Mouse (Mus musculus) limb, embryonic 13.5 days (tissue): Measurements from ENCODE around the gene Ypel5. TPM values are rescaled to one million over a fixed set of nuclear protein-coding genes. Genes with fewer than 3 reads are reported as not detected.

Experiments used
- ATAC-seq: fragments of 200-750 bp; cut with Nextera tagmentation; 2 replicates; pipeline ENCODE4 v1.8.0; 2017; ENCODE audit warnings: low read depth, moderate number of reproducible peaks, moderate TSS enrichment; ENCODE audit not compliant: low FRiP score
- H3K27ac ChIP-seq: fragments of 300-500 bp; sonication (generic); 2 replicates; pipeline ENCODE4 v1.5.1; 2015; ENCODE audit warnings: inconsistent platforms, mild to moderate bottlenecking, moderate library complexity
- H3K27me3 ChIP-seq: fragments of 300-500 bp; sonication (generic); 2 replicates; pipeline ENCODE4 v1.6.1; 2015; ENCODE audit warnings: mild to moderate bottlenecking, inconsistent platforms
- H3K36me3 ChIP-seq: fragments of 300-500 bp; sonication (generic); 2 replicates; pipeline ENCODE4 v1.6.1; 2015; ENCODE audit warnings: inconsistent platforms, mild to moderate bottlenecking, moderate library complexity
- H3K4me1 ChIP-seq: fragments of 300-500 bp; sonication (generic); 2 replicates; pipeline ENCODE4 v1.6.1; 2015; ENCODE audit warnings: inconsistent platforms
- H3K4me2 ChIP-seq: fragments of 300-500 bp; sonication (generic); replicated peaks from 2 replicates; pipeline ENCODE4 v1.6.1; 2015; ENCODE audit warnings: inconsistent platforms, mild to moderate bottlenecking, moderate library complexity
- H3K4me3 ChIP-seq: fragments of 300-500 bp; sonication (generic); 2 replicates; pipeline ENCODE4 v1.5.1; 2015; ENCODE audit warnings: moderate library complexity, mild to moderate bottlenecking, inconsistent platforms
- H3K9ac ChIP-seq: fragments of 300-500 bp; sonication (generic); 2 replicates; pipeline ENCODE4 v1.6.1; 2015; ENCODE audit warnings: mild to moderate bottlenecking, inconsistent platforms
- H3K9me3 ChIP-seq: fragments of 300-500 bp; sonication (generic); 2 replicates; pipeline ENCODE4 v1.6.1; 2016; ENCODE audit warnings: inconsistent platforms
- WGBS: fragments of 180-500 bp; shearing (Covaris S2); methylation state at CpG from one replicate; pipeline ENCODE4 v1.1.7; 2015; 5-methylcytosine and 5-hydroxymethylcytosine counted together
- polyA plus RNA-seq: library from polyadenylated mRNA; unstranded; fragments of >200 nt; fragmentation: Nextera tagmentation; extraction: Ambion mirVana; gene quantifications from 2 replicates; pipeline ENCODE4 v1.2.1, GENCODE M21; 2015

Ypel5 gene
- polyA plus RNA-seq, 1 experiment from 2014 or later = 49.6 TPM

DNA sequence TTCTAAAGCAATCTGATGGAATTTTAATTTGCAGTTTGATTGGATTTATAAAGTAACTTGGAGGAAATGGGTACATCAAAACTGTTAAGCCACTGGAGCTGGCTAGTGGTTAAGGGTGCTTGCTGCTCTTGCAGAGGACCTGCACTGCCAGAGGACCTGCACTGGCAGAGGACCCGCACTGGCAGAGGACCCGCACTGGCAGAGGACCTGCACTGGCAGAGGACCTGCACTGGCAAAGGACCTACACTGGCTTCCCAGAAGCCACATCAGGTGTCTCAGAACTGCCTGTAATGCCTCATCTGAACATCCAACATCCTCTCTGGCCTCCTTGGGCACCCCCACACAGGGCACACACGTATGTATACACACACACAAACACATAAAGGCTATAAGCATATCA, 59.3 kb downstream of the Ypel5 start:
- Histone ChIP-seq H3K9me3 (no peaks in the 10 kb centered on the region), H3K4me2 (no peak overlapping the region), H3K9ac (no peak overlapping the region), H3K4me1 (peaks cover 2% of the 10 kb centered on the region), H3K36me3 (no peaks in the 10 kb centered on the region), H3K27ac (no peak overlapping the region), H3K4me3 (no peak overlapping the region), H3K27me3 (no peaks in the 10 kb centered on the region)
- ATAC-seq = no peak
- WGBS = 91% methylated on average over 3 of the region's 3 CpGs

DNA sequence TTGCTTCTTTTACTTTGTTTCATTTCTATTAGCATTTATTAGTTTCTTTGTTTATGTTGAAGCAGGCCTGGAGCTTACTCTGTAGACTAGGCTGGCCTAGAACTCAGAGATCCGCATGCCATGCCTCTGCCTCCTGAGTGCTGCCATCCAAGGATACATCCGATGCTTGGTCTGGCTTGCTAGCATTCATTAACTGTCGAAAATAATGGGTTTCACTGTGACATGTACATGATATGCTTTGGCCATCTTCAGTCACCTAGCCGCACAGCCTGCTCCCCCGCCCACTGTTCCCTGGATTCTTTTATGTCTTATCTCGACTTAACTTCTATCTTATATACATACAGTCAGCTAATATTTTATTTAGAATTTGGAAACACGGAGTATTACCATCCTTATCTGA, 60.8 kb downstream of the Ypel5 start:
- Histone ChIP-seq H3K4me3 (no peak overlapping the region), H3K9ac (no peak overlapping the region), H3K27ac (no peak overlapping the region), H3K4me1 (no peaks in the 10 kb centered on the region; the same call in 1 of the 2 replicates), H3K4me2 (no peak overlapping the region), H3K27me3 (no peaks in the 10 kb centered on the region), H3K36me3 (no peaks in the 10 kb centered on the region), H3K9me3 (no peaks in the 10 kb centered on the region)
- ATAC-seq = no peak
- 83% methylated on average over 7 of the region's 7 CpGs for WGBS

DNA sequence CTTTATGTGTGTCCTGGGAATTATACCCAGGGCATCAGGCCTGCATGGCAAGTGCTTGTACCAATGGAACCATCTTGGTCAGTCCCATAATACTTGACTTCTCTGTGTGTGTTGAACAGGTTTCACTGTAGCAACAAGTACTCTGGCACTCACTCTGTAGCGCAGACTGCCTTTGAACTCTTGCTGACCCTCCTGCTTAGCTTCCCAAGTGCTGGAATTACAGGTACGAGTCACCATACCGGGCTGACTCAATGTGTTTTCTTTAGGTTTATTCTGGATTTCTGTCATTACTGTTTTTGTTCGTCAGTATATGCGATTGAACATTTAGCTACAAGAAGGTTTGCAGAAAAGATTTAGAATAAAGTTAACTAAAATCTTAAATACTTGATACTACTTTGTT, 61.7 kb downstream of the Ypel5 start:
- H3K4me1 ChIP-seq = no peaks in the 10 kb centered on the region; the same call in 1 of the 2 replicates
- H3K36me3 ChIP-seq = no peaks in the 10 kb centered on the region
- WGBS = 76% methylated on average over 5 of the region's 5 CpGs
- no peaks in the 10 kb centered on the region for H3K27me3 ChIP-seq
- H3K9me3 ChIP-seq = no peaks in the 10 kb centered on the region
- no peak overlapping the region for H3K27ac ChIP-seq
- H3K4me2 ChIP-seq = no peak overlapping the region
- H3K4me3 ChIP-seq = no peak overlapping the region
- H3K9ac ChIP-seq = no peak overlapping the region
- ATAC-seq = no peak

DNA sequence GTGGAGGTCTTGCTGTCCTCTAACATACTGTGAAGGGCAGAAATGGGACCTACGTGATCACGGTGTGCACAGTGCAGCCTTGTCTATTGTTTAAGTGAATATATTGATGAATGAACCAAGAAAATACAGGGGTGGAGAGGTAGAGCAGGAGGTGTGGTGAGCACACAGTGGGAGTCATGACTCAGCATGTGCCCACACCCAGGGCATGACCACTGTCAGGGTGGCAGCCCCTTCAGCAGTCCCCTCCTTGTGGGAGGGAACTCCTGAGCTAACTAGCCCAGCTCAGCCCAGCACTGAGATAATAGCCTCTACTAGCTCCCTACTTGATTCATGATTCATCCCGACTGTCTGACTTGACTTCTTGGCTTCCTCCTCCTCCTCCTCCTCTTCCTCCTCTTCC, 62.5 kb downstream of the Ypel5 start:
- no peaks in the 10 kb centered on the region for H3K9me3 ChIP-seq
- WGBS = 85% methylated on average over 3 of the region's 3 CpGs
- no peak for ATAC-seq
- H3K27me3 ChIP-seq = no peaks in the 10 kb centered on the region
- no peak overlapping the region for H3K9ac ChIP-seq
- peaks cover under 1% of the 10 kb centered on the region; the same call in 1 of the 2 replicates for H3K4me1 ChIP-seq
- no peak overlapping the region for H3K27ac ChIP-seq
- no peaks in the 10 kb centered on the region for H3K36me3 ChIP-seq
- H3K4me2 ChIP-seq = no peak overlapping the region
- H3K4me3 ChIP-seq = no peak overlapping the region

Other genes starting within 250 kb of the Ypel5 start
- gene Alk, start 231.8 kb upstream of the Ypel5 start, polyA plus RNA-seq = 0.60 and 0.78 TPM in 2 replicates
- gene Lbh, start 81.9 kb downstream of the Ypel5 start, polyA plus RNA-seq = 3.2 and 3.5 TPM in 2 replicates